Mouse (Mus musculus): Measurements from ENCODE around the gene Bpifb1. TPM values are rescaled to one million over a fixed set of nuclear protein-coding genes. Genes with fewer than 3 reads are reported as not detected.
"Not testable (repeated sequence)": the region's sequence is repeated elsewhere in the genome, so short reads cannot be mapped to it uniquely, and the experiment has no call there.

Gene Bpifb1
- polyA plus RNA-seq, 1 experiment from 2014 or later, result not detected

- not testable (repeated sequence) for H3K27me3 ChIP-seq (ENCODE audit: control insufficient read depth, insufficient read depth, low read length); H3K9me3 ChIP-seq (ENCODE audit: control insufficient read depth, low read length); H3K27ac ChIP-seq (ENCODE audit: low read depth, low read length); H3K4me2 ChIP-seq (ENCODE audit: low read depth, low read length); ATAC-seq (ENCODE audit: low read depth); H3K4me1 ChIP-seq (ENCODE audit: control insufficient read depth, insufficient read depth, low read length); H3K9ac ChIP-seq (replicated peaks; ENCODE audit: low read depth, low read length); H3K36me3 ChIP-seq (ENCODE audit: control insufficient read depth, insufficient read depth, low read length); H3K4me3 ChIP-seq (ENCODE audit: low read depth, low read length)
- WGBS, result 100% methylated on average over 2 of the region's 4 CpGs
Observed at GRCm38 (mm10) chr2:154255254-154255653, 64.6 kb downstream of the Bpifb1 start.

GRCm38 (mm10) chr2:154255770-154256169 lies 65.2 kb downstream of the Bpifb1 start:
- Histone ChIP-seq H3K4me2 (ENCODE audit: low read depth, low read length) (no peak overlapping the region), H3K9me3 (ENCODE audit: control insufficient read depth, low read length) (no peaks in the 10 kb centered on the region), H3K27me3 (ENCODE audit: control insufficient read depth, insufficient read depth, low read length) (no peaks in the 10 kb centered on the region), H3K36me3 (ENCODE audit: control insufficient read depth, insufficient read depth, low read length) (no peaks in the 10 kb centered on the region), H3K27ac (ENCODE audit: low read depth, low read length) (no peak overlapping the region), H3K9ac (replicated peaks; ENCODE audit: low read depth, low read length) (no peak overlapping the region), H3K4me1 (ENCODE audit: control insufficient read depth, insufficient read depth, low read length) (no peaks in the 10 kb centered on the region), H3K4me3 (ENCODE audit: low read depth, low read length) (no peak overlapping the region)
- WGBS, result 81% methylated on average over 4 of the region's 4 CpGs
- ATAC-seq (ENCODE audit: low read depth), result no peak

GRCm38 (mm10) chr2:154257554-154257953 lies 66.9 kb downstream of the Bpifb1 start, which contains the start of gene Bpifb9a:
Gene Bpifb9a, plus strand, starts transcription at chr2:154257854.
- not testable (repeated sequence) for H3K9me3 ChIP-seq (ENCODE audit: control insufficient read depth, low read length); H3K27me3 ChIP-seq (ENCODE audit: control insufficient read depth, insufficient read depth, low read length); H3K9ac ChIP-seq (replicated peaks; ENCODE audit: low read depth, low read length); H3K27ac ChIP-seq (ENCODE audit: low read depth, low read length); H3K4me3 ChIP-seq (ENCODE audit: low read depth, low read length); H3K36me3 ChIP-seq (ENCODE audit: control insufficient read depth, insufficient read depth, low read length); H3K4me1 ChIP-seq (ENCODE audit: control insufficient read depth, insufficient read depth, low read length); H3K4me2 ChIP-seq (ENCODE audit: low read depth, low read length); ATAC-seq (ENCODE audit: low read depth)
- WGBS, result 88% methylated on average over 5 of the region's 5 CpGs

DNA sequence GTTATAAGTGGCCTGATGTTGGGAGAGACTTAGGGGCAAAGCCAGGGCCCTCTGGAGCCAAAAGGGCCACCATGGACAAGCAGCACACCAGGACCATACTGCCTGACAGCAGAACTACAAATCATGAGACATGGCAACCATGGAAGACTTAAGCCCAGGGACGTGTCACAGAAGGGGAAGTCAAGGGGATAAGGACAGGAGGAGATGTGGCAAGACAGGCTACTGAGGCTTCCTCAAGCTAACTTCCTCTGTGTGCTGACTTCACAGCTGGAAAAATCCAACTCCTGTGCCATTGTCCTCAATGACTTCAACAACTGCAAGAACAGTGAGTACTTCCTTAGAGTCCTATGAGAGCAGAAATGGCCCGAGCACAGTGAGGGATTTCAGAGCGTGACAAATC lies 73.8 kb downstream of the Bpifb1 start:
- WGBS, result 70% methylated on average over 2 of the region's 3 CpGs
- not testable (repeated sequence) for H3K36me3 ChIP-seq (ENCODE audit: control insufficient read depth, insufficient read depth, low read length); H3K4me1 ChIP-seq (ENCODE audit: control insufficient read depth, insufficient read depth, low read length); H3K9me3 ChIP-seq (ENCODE audit: control insufficient read depth, low read length); H3K4me3 ChIP-seq (ENCODE audit: low read depth, low read length); H3K27ac ChIP-seq (ENCODE audit: low read depth, low read length); H3K4me2 ChIP-seq (ENCODE audit: low read depth, low read length); H3K9ac ChIP-seq (replicated peaks; ENCODE audit: low read depth, low read length); ATAC-seq (ENCODE audit: low read depth); H3K27me3 ChIP-seq (ENCODE audit: control insufficient read depth, insufficient read depth, low read length)

Other genes with a start within 250 kb of the Bpifb1 start
- not detected in 2 replicates for gene Bpifa6, start 215.9 kb upstream of the Bpifb1 start, polyA plus RNA-seq (2014; fragmentation: Nextera tagmentation; extraction: Ambion mirVana)
- gene Bpifa2, start 182.6 kb upstream of the Bpifb1 start, polyA plus RNA-seq (2014; fragmentation: Nextera tagmentation; extraction: Ambion mirVana), result not detected in 2 replicates
- not detected in 2 replicates for gene Bpifa3, start 60.5 kb upstream of the Bpifb1 start, polyA plus RNA-seq (2014; fragmentation: Nextera tagmentation; extraction: Ambion mirVana)
- gene Bpifa1, start 47.9 kb upstream of the Bpifb1 start, polyA plus RNA-seq (2014; fragmentation: Nextera tagmentation; extraction: Ambion mirVana), result not detected in 2 replicates
- not detected in 2 replicates for gene Bpifa5, start 28.2 kb upstream of the Bpifb1 start, polyA plus RNA-seq (2014; fragmentation: Nextera tagmentation; extraction: Ambion mirVana)
- 0.24 TPM in 1 of 2 replicates, not detected in the other for gene Bpifb5, start 32.9 kb downstream of the Bpifb1 start, polyA plus RNA-seq (2014; fragmentation: Nextera tagmentation; extraction: Ambion mirVana)
- not detected in 2 replicates for gene Bpifb9a, start 67.0 kb downstream of the Bpifb1 start, polyA plus RNA-seq (2014; fragmentation: Nextera tagmentation; extraction: Ambion mirVana)
- not detected in 2 replicates for gene Bpifb9b, start 116.4 kb downstream of the Bpifb1 start, polyA plus RNA-seq (2014; fragmentation: Nextera tagmentation; extraction: Ambion mirVana)
- gene Cdk5rap1, start 182.2 kb downstream of the Bpifb1 start, polyA plus RNA-seq (2014; fragmentation: Nextera tagmentation; extraction: Ambion mirVana), result 7.1 and 10.5 TPM in 2 replicates
- gene Snta1, start 217.3 kb downstream of the Bpifb1 start, polyA plus RNA-seq (2014; fragmentation: Nextera tagmentation; extraction: Ambion mirVana), result 4.4 and 5.1 TPM in 2 replicates
- gene Cbfa2t2, start 245.7 kb downstream of the Bpifb1 start, polyA plus RNA-seq (2014; fragmentation: Nextera tagmentation; extraction: Ambion mirVana), result 48.8 and 51.2 TPM in 2 replicates

Measured in neural tube, embryonic 14.5 days (tissue).